Mouse (Mus musculus) liver, embryonic 16.5 days (tissue): ENCODE data around the gene Drg1. TPM values are rescaled to one million over a fixed set of nuclear protein-coding genes. Genes with fewer than 3 reads are reported as not detected.
"Not testable (repeated sequence)": the region's sequence is repeated elsewhere in the genome, so short reads cannot be mapped to it uniquely, and the experiment has no call there.

Experiments used
- ATAC-seq: fragments of 200-750 bp; cut with Nextera tagmentation; 2 replicates; pipeline ENCODE4 v1.8.0; 2017; ENCODE audit warnings: low read depth, mild to moderate bottlenecking, moderate number of reproducible peaks, moderate library complexity
- H3K27ac ChIP-seq: fragments of 300-500 bp; sonication (generic); 2 replicates; pipeline ENCODE4 v1.5.1; 2014; ENCODE audit warnings: mild to moderate bottlenecking, low read length
- H3K27me3 ChIP-seq: fragments of 300-500 bp; sonication (generic); 2 replicates; pipeline ENCODE4 v1.6.1; 2014; ENCODE audit warnings: low read depth, low read length, mixed read lengths; ENCODE audit not compliant: control insufficient read depth, insufficient read depth
- H3K36me3 ChIP-seq: fragments of 300-500 bp; sonication (generic); 2 replicates; pipeline ENCODE4 v1.6.1; 2014; ENCODE audit warnings: mild to moderate bottlenecking; ENCODE audit not compliant: control insufficient read depth, insufficient read depth
- H3K4me1 ChIP-seq: fragments of 300-500 bp; sonication (generic); 2 replicates; pipeline ENCODE4 v1.6.1; 2014; ENCODE audit warnings: low read depth, low read length, mixed read lengths; ENCODE audit not compliant: control insufficient read depth
- H3K4me2 ChIP-seq: fragments of 300-500 bp; sonication (generic); 2 replicates; pipeline ENCODE4 v1.6.1; 2014; ENCODE audit warnings: low read depth, low read length, mixed read lengths
- H3K4me3 ChIP-seq: fragments of 300-500 bp; sonication (generic); 2 replicates; pipeline ENCODE4 v1.5.1; 2014; ENCODE audit warnings: low read depth, mild to moderate bottlenecking, low read length
- H3K9ac ChIP-seq: fragments of 300-500 bp; sonication (generic); 2 replicates; pipeline ENCODE4 v1.6.1; 2014; ENCODE audit warnings: low read depth, low read length
- H3K9me3 ChIP-seq: fragments of 300-500 bp; sonication (generic); replicated peaks from 2 replicates; pipeline ENCODE4 v1.6.1; 2016; ENCODE audit warnings: low read length; ENCODE audit not compliant: control insufficient read depth
- WGBS: fragments of 180-500 bp; shearing (Covaris S2); extraction: QIAGEN DNeasy Blood & Tissue Kit; methylation state at CpG from one replicate; pipeline ENCODE4 v1.1.7; 2014; ENCODE audit not compliant: insufficient replicate concordance; 5-methylcytosine and 5-hydroxymethylcytosine counted together
- polyA plus RNA-seq: library from polyadenylated mRNA; unstranded; fragments of >200 nt; fragmentation: Nextera tagmentation; extraction: Ambion mirVana; gene quantifications from 2 replicates; pipeline ENCODE4 v1.2.1, GENCODE M21; 2015

Gene Drg1
- polyA plus RNA-seq, 1 experiment from 2014 or later, result 91.6 TPM

GRCm38 (mm10) chr11:3143984-3144383 is 122.2 kb downstream of the Drg1 start:
- 45% methylated on average over 3 of the region's 3 CpGs for WGBS
- H3K4me3 ChIP-seq, ATAC-seq, H3K4me1 ChIP-seq, H3K36me3 ChIP-seq, H3K27ac ChIP-seq, H3K4me2 ChIP-seq, H3K9ac ChIP-seq, H3K9me3 ChIP-seq, H3K27me3 ChIP-seq: not testable (repeated sequence)

DNA sequence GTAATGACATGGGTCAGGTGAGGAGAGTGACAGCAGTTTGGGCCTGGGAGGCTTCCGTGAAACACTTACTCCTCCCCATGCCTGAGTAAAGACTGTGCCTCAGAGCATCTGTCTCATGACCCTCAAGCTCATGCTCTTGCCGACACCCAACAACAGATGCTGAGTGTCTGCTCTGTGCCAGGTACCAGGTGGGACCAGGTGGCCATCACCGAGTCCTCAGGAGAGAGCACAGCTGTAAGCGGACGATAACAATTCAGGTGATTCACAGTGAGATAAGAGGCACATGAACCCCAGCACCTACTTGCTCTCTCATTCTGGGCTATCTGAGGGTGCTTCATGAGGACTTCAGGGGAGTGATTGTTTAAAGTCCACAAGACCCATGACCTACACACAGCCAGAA is 123.8 kb downstream of the Drg1 start:
- not testable (repeated sequence) for H3K36me3 ChIP-seq, H3K27ac ChIP-seq, H3K9ac ChIP-seq, H3K27me3 ChIP-seq, H3K4me3 ChIP-seq, H3K4me2 ChIP-seq, H3K9me3 ChIP-seq, H3K4me1 ChIP-seq
- ATAC-seq, result peak; percentile 42
- WGBS, result 75% methylated on average over 4 of the region's 5 CpGs

DNA sequence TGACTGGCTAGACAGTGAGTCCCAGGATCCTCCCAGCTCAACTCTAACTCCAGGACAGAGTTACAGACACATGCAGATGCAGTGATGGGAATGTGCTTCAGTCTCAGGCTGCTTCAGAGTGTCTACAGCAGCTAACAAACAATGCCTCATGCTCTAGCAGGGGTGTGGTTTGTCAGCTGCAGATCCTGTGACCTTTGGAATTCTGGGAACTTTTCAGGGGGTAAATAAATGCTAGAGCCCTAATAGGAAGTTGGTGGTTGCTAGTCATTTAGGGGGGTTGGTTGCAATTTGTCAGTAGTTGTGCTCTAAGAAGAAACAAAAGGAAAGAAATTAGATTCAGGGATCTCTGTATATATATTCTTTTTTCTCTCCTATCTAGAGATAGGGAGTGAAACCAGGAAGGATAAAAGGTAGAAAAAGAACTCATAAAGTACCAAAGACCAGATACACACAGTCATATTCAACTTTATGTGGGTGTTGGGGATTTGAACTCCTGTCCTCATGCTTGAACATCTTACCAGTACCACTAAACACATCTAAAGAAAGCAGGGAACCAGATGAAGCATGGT is 125.2 kb downstream of the Drg1 start:
- not testable (repeated sequence) for H3K9ac ChIP-seq, H3K27ac ChIP-seq, H3K27me3 ChIP-seq, H3K9me3 ChIP-seq, H3K36me3 ChIP-seq, ATAC-seq, H3K4me2 ChIP-seq, H3K4me3 ChIP-seq, H3K4me1 ChIP-seq

- H3K4me1 ChIP-seq, H3K27ac ChIP-seq, ATAC-seq, H3K4me2 ChIP-seq, H3K9ac ChIP-seq, H3K9me3 ChIP-seq, H3K36me3 ChIP-seq, H3K4me3 ChIP-seq, H3K27me3 ChIP-seq: not testable (repeated sequence)
- 65% methylated on average over 2 of the region's 2 CpGs for WGBS
These were observed 127.9 kb downstream of the Drg1 start for GRCm38 (mm10) chr11:3138323-3138722.

Other genes starting within 250 kb of the Drg1 start
- gene Sfi1, start 73.0 kb downstream of the Drg1 start, polyA plus RNA-seq, result 3.4 and 4.1 TPM in 2 replicates
- 18.5 and 18.7 TPM in 2 replicates for gene Eif4enif1, start 64.0 kb downstream of the Drg1 start, polyA plus RNA-seq
- gene Patz1, start 22.5 kb upstream of the Drg1 start, polyA plus RNA-seq, result 8.7 and 9.2 TPM in 2 replicates
- gene Pik3ip1, start 64.0 kb upstream of the Drg1 start, polyA plus RNA-seq, result 1.4 and 1.9 TPM in 2 replicates
- 6.7 and 7.3 TPM in 2 replicates for gene Limk2, start 142.8 kb upstream of the Drg1 start, polyA plus RNA-seq
- gene Rnf185, start 185.9 kb upstream of the Drg1 start, polyA plus RNA-seq, result 8.4 and 9.0 TPM in 2 replicates
- gene Pla2g3, start 221.9 kb upstream of the Drg1 start, polyA plus RNA-seq, result 0.09 and 0.12 TPM in 2 replicates
- gene Inpp5j, start 238.4 kb upstream of the Drg1 start, polyA plus RNA-seq, result 0.96 and 1.0 TPM in 2 replicates
- 9.6 and 10.8 TPM in 2 replicates for gene Selenom, start 248.3 kb upstream of the Drg1 start, polyA plus RNA-seq